Mouse (Mus musculus) left cerebral cortex, adult 9 months (tissue): Measurements from ENCODE around the gene Vmn2r118.

ENCODE experiments used
- DNase-seq, 2 experiments: peaks; one replicate each; pipeline ENCODE4 v3.0.0; 2022; ENCODE audit warnings: low spot score in 2 of 2

Vmn2r118 gene

GRCm38 (mm10) chr17:55625092-55625491 is at the start of gene Vmn2r118:
Vmn2r118 (minus strand) TSS chr17:55625192.
- no peak for DNase-seq

- DNase-seq, result no peak
Observed at GRCm38 (mm10) chr17:55661099-55661498, 36.1 kb upstream of the Vmn2r118 start.

DNA sequence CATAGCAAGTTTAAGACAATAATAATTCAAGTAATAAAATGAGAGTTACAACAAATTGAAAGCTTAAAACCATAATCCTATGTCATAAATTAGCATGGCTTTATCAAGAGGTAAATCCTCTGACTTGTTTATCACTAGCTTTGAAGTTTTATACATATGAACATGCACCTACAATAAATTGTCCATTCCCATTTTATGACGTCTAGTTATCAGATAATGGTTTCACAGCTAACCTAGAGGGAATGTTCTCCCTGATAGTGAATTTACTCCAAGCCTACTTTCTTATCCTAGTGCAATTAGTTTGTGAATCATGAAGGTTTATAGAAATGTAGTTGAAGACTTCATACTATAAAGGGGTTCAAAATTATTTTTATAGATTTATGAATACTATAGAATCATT is 34.2 kb downstream of the Vmn2r118 start:
- no peak for DNase-seq

- DNase-seq, result no peak
Observed at GRCm38 (mm10) chr17:55561774-55562173, 63.2 kb downstream of the Vmn2r118 start.

GRCm38 (mm10) chr17:55548476-55548875 is 76.5 kb downstream of the Vmn2r118 start:
- DNase-seq, result no peak
